In the genomic region with DNA sequence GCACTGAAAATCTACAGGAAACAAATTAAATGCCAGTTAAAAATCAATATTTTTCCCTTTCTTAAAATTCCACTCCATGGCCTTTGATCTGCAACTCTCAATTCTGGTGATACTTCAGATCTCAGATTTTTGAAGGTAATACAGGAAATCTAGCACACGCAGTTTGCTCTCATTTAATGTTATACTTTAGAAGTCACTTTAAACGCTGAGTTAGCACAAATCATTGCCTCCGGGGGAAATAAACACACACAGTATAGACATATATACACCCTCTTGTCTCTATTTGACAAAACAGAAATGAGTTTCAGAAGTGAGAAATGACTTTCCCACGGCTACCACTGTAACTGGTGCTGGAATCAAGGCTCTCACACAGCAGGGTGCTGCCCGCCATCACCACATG, we compare ENCODE assay signal across 26 mouse cellular contexts. TPM values are rescaled to one million over a fixed set of nuclear protein-coding genes. Genes with fewer than 3 reads are reported as not detected.
DNase-seq lines count a peak whose midpoint lies in the region; ATAC-seq and TF ChIP-seq lines count a peak whose summit lies in the region.
"Had no signal": no experiment of that assay in that cellular context is flagged by ENCODE, and none has a peak within 500 bp of the region (broad histone marks: within the 10 kb centered on the region; RNA-seq: fewer than 3 reads in every experiment).

No protein-coding gene starts in this region.

- H3K79me2 ChIP-seq in CH12.LX (replicated peaks; ENCODE audit: control insufficient read depth, extremely low read depth, insufficient read depth, poor library complexity, severe bottlenecking) = no peaks in the 10 kb centered on the region

- no peaks in the 10 kb centered on the region for H3K9me3 ChIP-seq in CH12.LX (replicated peaks; ENCODE audit: low read length)
- H3K9me3 ChIP-seq: embryonic facial prominence, embryonic 13.5 days; embryonic facial prominence, embryonic 15.5 days; forebrain, embryonic 12.5 days; G1E had no signal

- intact Hi-C loops in heart, postnatal 10 days (cut with DNase I) = no loop called here
- intact Hi-C loops in left cerebral cortex, postnatal 14 days (cut with DNase I) = no loop called here

- H3K27ac ChIP-seq in CH12.LX (ENCODE audit: insufficient read depth, low read depth) = no peak overlapping the region
- H3K27ac ChIP-seq: embryonic facial prominence, embryonic 13.5 days; embryonic facial prominence, embryonic 15.5 days; forebrain, embryonic 12.5 days had no signal

- ATAC-seq in erythroid progenitor cell, adult 5-6 weeks (replicated peaks; ENCODE audit: low FRiP score, poor library complexity, severe bottlenecking) = no peak
- ATAC-seq: activated CD4-positive, CD25-positive, alpha-beta regulatory T cell, adult 4 months; CD4-positive, CD25-positive, alpha-beta regulatory T cell, adult 4 months; forebrain, embryonic 14.5 days; forebrain, postnatal 0 days; Patski had no signal

- TF ChIP-seq CTCF in CH12.LX (conservative IDR thresholded peaks at IDR 0.05 in 1 of 2, IDR thresholded peaks at IDR 0.05 in 1 of 2; ENCODE audit: low read depth in 2 of 2, low read length in 2 of 2) = no peak

- H3K27me3 ChIP-seq in CH12.LX (replicated peaks) = no peaks in the 10 kb centered on the region
- H3K27me3 ChIP-seq: embryonic facial prominence, embryonic 13.5 days; embryonic facial prominence, embryonic 15.5 days; forebrain, embryonic 12.5 days; Patski had no signal

- no peak for TF ChIP-seq POLR2A in CH12.LX (IDR thresholded peaks at IDR 0.05; ENCODE audit: low read depth, low read length)

- DNase-seq in heart, adult 11 months = peak; percentile 28
- DNase-seq in heart, postnatal 10 days = no peak
- no peak for DNase-seq in CH12.LX (ENCODE audit: extremely low read depth)
- DNase-seq in induced T-regulatory cell, adult 2 months (ENCODE audit: low read depth) = peak; percentile 27
- no peak for DNase-seq in embryo, embryonic 10.5 days (ENCODE audit: low spot score)
- DNase-seq in left cerebral cortex, postnatal 14 days (ENCODE audit: low spot score in 2 of 2) = no peak
- DNase-seq: adrenal gland, adult 8-10 months; adrenal gland, postnatal 14 days; adrenal gland, postnatal 36 days; cerebellum, adult 11-12 months; cerebellum, adult 2 months; cerebellum, adult 9-10 months; cerebellum, postnatal 10 days; cerebellum, postnatal 25 days; embryo, embryonic 11 days; forebrain, postnatal 0 days had no signal

- dilution Hi-C loops in CH12.LX (cut with MboI; ENCODE audit: extremely low pct_ligation_motif_present, extremely low pct_unique_long_range_greater_than_20kb, low sequenced_read_pairs) = no loop called here

- no peak overlapping the region for H3K4me3 ChIP-seq in CH12.LX (replicated peaks in 1 of 3; ENCODE audit: low read depth in 2 of 3, low read length in 2 of 3, poor library complexity in 1 of 3)
- H3K4me3 ChIP-seq: embryonic facial prominence, embryonic 13.5 days; embryonic facial prominence, embryonic 15.5 days; erythroblast, embryonic 14.5 days; forebrain, embryonic 12.5 days had no signal

- no peak overlapping the region for H3K9ac ChIP-seq in CH12.LX (ENCODE audit: insufficient read depth, low read depth)
- H3K9ac ChIP-seq: embryonic facial prominence, embryonic 13.5 days; embryonic facial prominence, embryonic 15.5 days; forebrain, embryonic 12.5 days; forebrain, postnatal 0 days had no signal

- no peak for TF ChIP-seq EP300 in CH12.LX (IDR thresholded peaks at IDR 0.05; ENCODE audit: low read length)

- in situ Hi-C loops in CH12.LX (cut with MboI; ENCODE audit: low pct_ligation_motif_present, low pct_unique_long_range_greater_than_20kb, low sequenced_read_pairs) = no loop called here

- no peaks in the 10 kb centered on the region for H3K4me1 ChIP-seq in CH12.LX (ENCODE audit: control insufficient read depth in 1 of 2, insufficient read depth in 2 of 2)
- H3K4me1 ChIP-seq: embryonic facial prominence, embryonic 15.5 days; forebrain, embryonic 12.5 days had no signal

- no peak for TF ChIP-seq RAD21 in CH12.LX (IDR thresholded peaks at IDR 0.05; ENCODE audit: low read depth, low read length)

- H3K4me2 ChIP-seq in CH12.LX (ENCODE audit: insufficient read depth, low read depth, poor library complexity, severe bottlenecking) = no peak overlapping the region
- H3K4me2 ChIP-seq: embryonic facial prominence, embryonic 13.5 days; embryonic facial prominence, embryonic 15.5 days; forebrain, embryonic 12.5 days had no signal

- peaks cover 25 to 69% of the 10 kb centered on the region in 2 experiments for H3K36me3 ChIP-seq in CH12.LX (replicated peaks in 1 of 2; ENCODE audit: control insufficient read depth in 1 of 2, insufficient read depth in 1 of 2, low read length in 1 of 2)

TF ChIP-seq in CH12.LX, 34 proteins besides CTCF, POLR2A, EP300 and RAD21:
- TF ChIP-seq MEF2A (IDR thresholded peaks at IDR 0.05; ENCODE audit: borderline replicate concordance, low read depth, low read length) = no peak
- peak; percentile 79 for TF ChIP-seq MAFK (IDR thresholded peaks at IDR 0.05; ENCODE audit: insufficient replicate concordance, low read length)
- TF ChIP-seq SMC3 (IDR thresholded peaks at IDR 0.05; ENCODE audit: low read depth, low read length) = no peak
- TF ChIP-seq PAX5 (IDR thresholded peaks at IDR 0.05; ENCODE audit: low read length) = no peak
- TF ChIP-seq MAZ (IDR thresholded peaks at IDR 0.05; ENCODE audit: low read depth, low read length) = no peak

RNA-seq across cellular contexts. Expression of a gene that starts 38.7 kb away (rescaled TPM):
- total RNA-seq in heart, postnatal 10 days (2021) = 100 to 1,000 TPM; 305 TPM
- 62.6 and 64.5 TPM in 2 replicates for total RNA-seq in CH12.LX (2012; rRNA removed)
- total RNA-seq in CH12.LX (2014; rRNA removed) = 20.8 and 27.2 TPM in 2 replicates
- 87.4 and 102 TPM in 2 replicates for polyA plus RNA-seq in CH12.LX (2012; ENCODE audit: insufficient read length, low read depth)
- total RNA-seq in left cerebral cortex, postnatal 14 days (2021) = 10 to 100 TPM; 84.6 to 96.5 TPM
- 56.2 and 78.8 TPM in 2 replicates for total RNA-seq in erythroid progenitor cell, adult 5-6 weeks (2015; ENCODE audit: low replicate concordance)
- 20.7 and 35.0 TPM in 2 replicates for total RNA-seq in erythroid progenitor cell, adult 5-6 weeks (2017; ENCODE audit: low replicate concordance)

RNA-seq across cellular contexts. Expression of a gene that starts 39.0 kb away (rescaled TPM):
- 10 to 100 TPM; 34.3 to 36.1 TPM for total RNA-seq in heart, postnatal 10 days (2021)
- total RNA-seq in CH12.LX (2012; rRNA removed) (18.7 and 24.8 TPM in 2 replicates), CH12.LX (2014; rRNA removed) (27.3 and 34.9 TPM in 2 replicates)
- 45.6 and 62.4 TPM in 2 replicates for polyA plus RNA-seq in CH12.LX (2012; ENCODE audit: insufficient read length, low read depth)
- total RNA-seq in left cerebral cortex, postnatal 14 days (2021) = 10 to 100 TPM; 23.7 to 25.1 TPM
- total RNA-seq in erythroid progenitor cell, adult 5-6 weeks (2015; ENCODE audit: low replicate concordance) = 31.7 and 33.5 TPM in 2 replicates
- total RNA-seq in erythroid progenitor cell, adult 5-6 weeks (2017; ENCODE audit: low replicate concordance) = 15.7 and 25.6 TPM in 2 replicates

Comparison
In these comparisons a context has a peak if more than half of its experiments do, and no peak if none do; other contexts are left out.
1. DNase-seq: peak in heart, adult 11 months (single experiment) and induced T-regulatory cell, adult 2 months (single experiment); none in heart, postnatal 10 days (0 of 2), CH12.LX (single experiment), embryo, embryonic 10.5 days (single experiment) and left cerebral cortex, postnatal 14 days (0 of 2).